Mouse (Mus musculus) MEL (cell line): Measurements from ENCODE around the gene Pogz.

ENCODE experiments used
- CTCF ChIP-seq, 3 experiments: IDR thresholded peaks in 2 of 3; conservative IDR thresholded peaks in 1 of 3; 2 replicates each; pipeline ENCODE4 v1.5.1; 2011 to 2012; ENCODE audit warnings: low read length in 3 of 3, low read depth in 2 of 3, mild to moderate bottlenecking in 2 of 3, improper control_type of control experiment in 1 of 3, inconsistent platforms in 1 of 3, mixed read lengths in 1 of 3, moderate library complexity in 1 of 3; ENCODE audit not compliant: control insufficient read depth in 1 of 3, insufficient read depth in 1 of 3, poor library complexity in 1 of 3, severe bottlenecking in 1 of 3
- E2F4 ChIP-seq: IDR thresholded peaks from 2 replicates; pipeline ENCODE4 v1.6.1; 2011; ENCODE audit warnings: low read depth, low read length, improper control_type of control experiment, borderline replicate concordance
- MAFK ChIP-seq: IDR thresholded peaks from 2 replicates; pipeline ENCODE4 v1.6.1; 2011; ENCODE audit warnings: low read depth, mild to moderate bottlenecking, low read length, improper control_type of control experiment, borderline replicate concordance
- POLR2A ChIP-seq, 2 experiments: IDR thresholded peaks; 2 replicates each; pipeline ENCODE4 v1.6.1; 2011 to 2012; ENCODE audit warnings: low read length in 2 of 2, mild to moderate bottlenecking in 2 of 2, control low read depth in 1 of 2, improper control_type of control experiment in 1 of 2, low read depth in 1 of 2, moderate library complexity in 1 of 2; ENCODE audit not compliant: control insufficient read depth in 1 of 2, insufficient read depth in 1 of 2, poor library complexity in 1 of 2

DNA sequence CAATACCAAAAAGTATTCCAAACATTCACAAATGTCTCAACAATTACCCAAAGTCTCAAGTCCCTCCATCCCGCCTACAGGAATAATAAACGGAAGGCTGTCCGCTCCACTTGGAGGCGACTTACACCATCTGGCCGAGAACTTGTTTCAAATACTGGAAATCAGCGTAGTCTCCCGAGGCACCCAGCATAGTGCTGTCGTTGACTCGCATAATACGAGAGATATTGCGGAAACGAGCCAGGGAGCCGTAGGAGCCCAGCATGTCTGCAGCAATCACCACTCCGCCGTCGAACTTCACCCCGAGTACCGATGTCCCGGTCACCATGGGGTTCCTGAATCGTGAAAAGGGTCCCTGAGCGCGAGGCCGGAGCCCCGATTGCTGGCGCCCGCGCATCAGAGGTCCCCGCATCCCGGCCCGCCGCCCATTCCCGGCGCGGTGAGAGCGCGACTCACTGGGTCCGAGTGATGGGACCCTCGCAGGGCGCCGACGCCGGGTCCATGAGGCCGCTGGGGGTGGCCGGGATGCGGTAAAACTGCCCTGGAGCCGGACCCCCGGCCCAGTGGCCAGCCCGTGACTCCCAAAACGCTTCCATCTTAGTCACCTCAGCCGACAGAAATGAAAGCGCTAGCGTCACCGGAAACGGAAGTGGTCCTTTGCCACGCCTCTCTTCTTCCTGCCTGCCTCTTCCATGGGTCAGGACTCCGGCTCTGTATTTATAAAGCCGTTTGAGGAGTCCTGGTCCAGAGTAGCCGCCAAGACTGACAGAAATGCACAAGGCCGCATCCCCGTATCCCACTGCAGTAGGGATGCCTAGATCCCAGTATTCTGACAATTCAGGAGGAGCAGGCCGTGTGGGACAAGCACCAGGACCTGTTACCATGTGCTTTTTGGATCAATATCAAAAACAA lies 49.2 kb downstream of the Pogz start, which contains the start of gene Psmb4:
- TF ChIP-seq CTCF (IDR thresholded peaks at IDR 0.05 in 2 of 3, conservative IDR thresholded peaks at IDR 0.05 in 1 of 3; ENCODE audit: control insufficient read depth in 1 of 3, insufficient read depth in 1 of 3, low read depth in 2 of 3, low read length in 3 of 3, poor library complexity in 1 of 3, severe bottlenecking in 1 of 3) (no peak), POLR2A (IDR thresholded peaks at IDR 0.05; ENCODE audit: control insufficient read depth in 1 of 2, insufficient read depth in 1 of 2, low read depth in 1 of 2, low read length in 2 of 2, poor library complexity in 1 of 2) (peak; percentile 89 to 100), MAFK (no peak; the same call in 1 of the 2 replicates), E2F4 (no peak; the same call in 1 of the 2 replicates)
